Mouse (Mus musculus): ENCODE data around the gene Fyb. TPM values are rescaled to one million over a fixed set of nuclear protein-coding genes. Genes with fewer than 3 reads are reported as not detected.

Fyb gene
- 981 TPM for total RNA-seq (2023)

DNA sequence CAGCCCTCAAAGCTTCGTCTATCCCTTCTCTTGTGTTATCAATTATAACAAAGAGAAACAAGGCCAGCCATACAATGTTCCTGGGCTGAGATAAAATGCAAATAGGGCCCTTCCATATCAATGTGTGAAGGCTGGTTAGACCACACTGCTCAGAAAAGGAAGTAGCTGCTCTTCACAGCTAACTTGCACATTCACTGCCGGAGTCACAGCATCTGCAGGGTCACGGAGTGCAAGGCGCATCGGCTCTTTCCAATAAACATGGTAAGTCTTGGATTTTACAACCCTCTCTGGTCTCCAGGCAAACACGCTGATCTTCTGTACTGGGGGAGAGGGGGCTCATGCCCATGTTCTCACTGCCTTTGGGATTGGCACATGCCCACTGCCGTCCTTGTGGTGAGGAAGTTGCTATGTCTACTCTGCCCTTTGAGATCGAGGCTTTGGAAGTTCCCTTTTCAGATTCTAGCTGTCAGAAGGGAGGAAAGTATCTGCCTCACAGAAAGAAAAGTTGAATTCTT, at the start of gene Fyb:
Gene Fyb, plus strand, starts transcription at position 201 of the 515 bp plus-strand sequence.

DNA sequence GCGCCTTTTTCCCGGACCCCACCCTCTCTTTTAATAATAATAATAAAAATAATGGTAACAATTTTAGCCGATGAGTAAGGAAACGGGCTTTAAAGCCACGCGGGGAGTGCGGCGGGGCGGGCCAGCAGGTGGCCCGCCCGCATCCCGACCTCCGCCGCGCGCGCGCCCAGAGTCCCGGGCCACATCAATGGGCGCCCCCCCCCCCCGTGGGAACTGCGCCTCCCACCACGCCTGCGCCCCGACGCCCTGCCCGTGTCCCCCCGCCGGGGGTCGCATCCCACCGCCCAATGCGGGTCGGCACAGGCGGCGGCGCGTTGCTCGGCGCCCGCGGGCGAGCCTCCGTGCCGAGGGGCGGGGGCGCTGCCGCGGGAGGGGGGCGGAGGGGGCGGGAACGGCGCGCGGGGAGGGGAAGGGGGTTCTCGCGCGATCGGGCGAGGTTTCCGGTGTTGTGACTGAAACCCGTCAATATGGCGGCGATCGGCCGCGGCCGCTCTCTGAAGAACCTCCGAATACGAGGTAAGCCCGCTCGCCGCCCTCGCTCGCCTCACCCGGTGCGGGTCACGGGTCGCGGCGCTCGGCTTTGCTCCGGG, 185.4 kb downstream of the Fyb start, which contains the start of gene Rictor:
Gene Rictor, plus strand, starts transcription at position 444 of the 590 bp plus-strand sequence.

Other genes starting within 250 kb of the Fyb start
- gene Dab2, start 223.1 kb upstream of the Fyb start, total RNA-seq (2023), result not detected
- not detected for gene C9, start 77.5 kb upstream of the Fyb start, total RNA-seq (2023)
- gene Rictor, start 185.5 kb downstream of the Fyb start, total RNA-seq (2023), result 166 TPM

All from CD4-positive naive resting alpha-beta T cell, adult 76 days (primary cell).